Mouse (Mus musculus): Measurements from ENCODE around the gene Ppp1r16b.

Ppp1r16b gene

GRCm38 (mm10) chr2:158668433-158669010, 3.3 kb downstream of the Ppp1r16b start:
- no peak for DNase-seq

GRCm38 (mm10) chr2:158669199-158670195, 4.3 kb downstream of the Ppp1r16b start:
- no peak for DNase-seq

- no peak for DNase-seq
Observed at GRCm38 (mm10) chr2:158670571-158670970, 5.4 kb downstream of the Ppp1r16b start.

- DNase-seq: no peak
Observed at GRCm38 (mm10) chr2:158672829-158673228, 7.6 kb downstream of the Ppp1r16b start.

GRCm38 (mm10) chr2:158673493-158673892, 8.3 kb downstream of the Ppp1r16b start:
- no peak for DNase-seq

GRCm38 (mm10) chr2:158674131-158674530, 8.9 kb downstream of the Ppp1r16b start:
- DNase-seq: no peak

- no peak for DNase-seq
Observed at GRCm38 (mm10) chr2:158674759-158675158, 9.6 kb downstream of the Ppp1r16b start.

GRCm38 (mm10) chr2:158675161-158675560, 10.0 kb downstream of the Ppp1r16b start:
- no peak for DNase-seq

GRCm38 (mm10) chr2:158675907-158676533, 10.8 kb downstream of the Ppp1r16b start:
- DNase-seq: no peak

GRCm38 (mm10) chr2:158677946-158678345, 12.7 kb downstream of the Ppp1r16b start:
- DNase-seq: no peak

GRCm38 (mm10) chr2:158679091-158679490, 13.9 kb downstream of the Ppp1r16b start:
- DNase-seq: no peak

GRCm38 (mm10) chr2:158680357-158680889, 15.2 kb downstream of the Ppp1r16b start:
- DNase-seq: no peak

GRCm38 (mm10) chr2:158681714-158682113, 16.5 kb downstream of the Ppp1r16b start:
- DNase-seq: no peak

GRCm38 (mm10) chr2:158682344-158683037, 17.3 kb downstream of the Ppp1r16b start:
- no peak for DNase-seq

- DNase-seq: no peak
Observed at GRCm38 (mm10) chr2:158683038-158683413, 17.8 kb downstream of the Ppp1r16b start.

GRCm38 (mm10) chr2:158684247-158684843, 19.1 kb downstream of the Ppp1r16b start:
- DNase-seq: no peak

GRCm38 (mm10) chr2:158684910-158685309, 19.7 kb downstream of the Ppp1r16b start:
- DNase-seq: no peak

- DNase-seq: no peak
Observed at GRCm38 (mm10) chr2:158686394-158686793, 21.2 kb downstream of the Ppp1r16b start.

GRCm38 (mm10) chr2:158687804-158688241, 22.6 kb downstream of the Ppp1r16b start:
- DNase-seq: no peak

- no peak for DNase-seq
Observed at GRCm38 (mm10) chr2:158689060-158689459, 23.9 kb downstream of the Ppp1r16b start.

- no peak for DNase-seq
Observed at GRCm38 (mm10) chr2:158689640-158690039, 24.4 kb downstream of the Ppp1r16b start.

- no peak for DNase-seq
Observed at GRCm38 (mm10) chr2:158690116-158690515, 24.9 kb downstream of the Ppp1r16b start.
